Mouse (Mus musculus): ENCODE measurements at regions not wholly inside any gene's neighbourhood (a gene's known extent, or its start where the extent isn't known, plus 50 kb on each side); places are given as distances from the start of the nearest gene placed in this dataset.

DNA sequence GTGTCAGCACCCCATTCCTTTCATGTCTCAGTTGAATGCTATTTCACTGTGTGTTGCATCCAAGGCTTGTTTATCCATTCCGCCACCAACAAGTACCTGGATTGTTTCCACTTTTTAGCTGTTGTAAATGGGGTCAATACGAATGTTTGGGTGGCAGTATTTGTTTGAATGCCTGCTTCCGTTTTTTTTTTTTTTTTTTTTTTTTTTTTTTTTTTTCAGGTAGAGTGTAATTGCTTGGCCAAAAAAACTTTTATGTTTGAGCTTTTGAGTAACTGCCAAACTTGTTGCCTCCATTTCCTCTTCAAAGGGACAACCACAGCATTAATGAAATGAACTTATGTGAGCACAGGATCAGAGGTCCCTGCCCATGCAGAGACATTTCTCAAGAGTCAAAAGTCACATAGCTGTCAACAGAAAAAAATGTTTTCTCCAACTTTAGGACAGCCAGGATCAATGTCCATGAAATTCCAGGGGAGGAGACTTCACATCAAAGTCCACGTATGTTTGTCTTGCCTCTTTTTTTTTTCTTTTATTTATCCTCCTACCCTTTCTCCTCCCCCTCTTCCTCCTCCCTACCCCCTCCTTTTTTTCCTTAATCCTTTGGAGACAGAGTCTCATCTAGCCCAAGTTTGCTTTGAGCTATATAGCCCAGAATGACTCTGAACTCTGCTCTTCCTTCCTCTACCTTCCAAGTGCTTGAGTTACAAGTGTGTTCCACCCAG lies 56.5 kb upstream of the Ugp2 start:
- Histone ChIP-seq H3K9ac (replicated peaks; ENCODE audit: low read length) (no peak overlapping the region), H3K4me1 (ENCODE audit: control insufficient read depth, insufficient read depth, low read length) (no peaks in the 10 kb centered on the region), H3K4me2 (ENCODE audit: low read length) (no peak overlapping the region), H3K27ac (replicated peaks; ENCODE audit: low read depth, low read length) (no peak overlapping the region), H3K4me3 (replicated peaks; ENCODE audit: low read depth, low read length) (no peak overlapping the region), H3K27me3 (ENCODE audit: control insufficient read depth, insufficient read depth, low read length) (no peaks in the 10 kb centered on the region), H3K36me3 (ENCODE audit: control insufficient read depth, insufficient read depth, low read length) (no peaks in the 10 kb centered on the region), H3K9me3 (ENCODE audit: control insufficient read depth, low read length) (no peaks in the 10 kb centered on the region)
- DNase-seq (no peak), ATAC-seq (ENCODE audit: low FRiP score, low TSS enrichment) (no peak)
- 74% methylated on average over 4 of the region's 4 CpGs for WGBS

- no peaks in the 10 kb centered on the region for H3K36me3 ChIP-seq (ENCODE audit: control insufficient read depth, insufficient read depth, low read length)
- ATAC-seq (ENCODE audit: low FRiP score, low TSS enrichment): no peak
- no peak overlapping the region for H3K4me3 ChIP-seq (replicated peaks; ENCODE audit: low read depth, low read length)
- DNase-seq: no peak
- WGBS: 89% methylated on average over 6 of the region's 6 CpGs
- H3K4me1 ChIP-seq (ENCODE audit: control insufficient read depth, insufficient read depth, low read length): no peaks in the 10 kb centered on the region
- H3K9me3 ChIP-seq (ENCODE audit: control insufficient read depth, low read length): no peaks in the 10 kb centered on the region
- no peak overlapping the region for H3K27ac ChIP-seq (replicated peaks; ENCODE audit: low read depth, low read length)
- H3K4me2 ChIP-seq (ENCODE audit: low read length): no peak overlapping the region
- no peaks in the 10 kb centered on the region for H3K27me3 ChIP-seq (ENCODE audit: control insufficient read depth, insufficient read depth, low read length)
- H3K9ac ChIP-seq (replicated peaks; ENCODE audit: low read length): no peak overlapping the region
These were observed 54.6 kb upstream of the Ugp2 start for GRCm38 (mm10) chr11:21425480-21426101.

DNA sequence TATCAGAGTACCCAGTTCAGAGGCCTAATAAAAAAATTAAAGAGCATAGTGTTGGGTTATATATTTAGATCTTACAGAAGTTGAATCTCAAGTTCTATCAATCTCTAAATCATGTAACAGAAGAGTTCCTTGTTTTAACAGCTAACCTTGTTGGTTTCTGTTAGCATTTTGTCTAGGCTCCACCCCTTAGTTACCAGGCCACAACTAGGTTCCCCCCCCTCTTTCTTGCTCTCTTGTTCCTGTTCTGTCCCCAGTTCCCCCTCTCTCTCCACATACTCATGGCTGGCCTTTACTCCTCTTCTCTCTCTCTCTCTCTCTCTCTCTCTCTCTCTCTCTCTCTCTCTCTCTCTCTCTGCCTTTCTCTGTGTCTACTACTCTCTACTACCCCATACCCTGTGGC lies 53.3 kb upstream of the Ugp2 start:
- Histone ChIP-seq H3K4me3 (replicated peaks; ENCODE audit: low read depth, low read length) (no peak overlapping the region), H3K4me2 (ENCODE audit: low read length) (no peak overlapping the region), H3K36me3 (ENCODE audit: control insufficient read depth, insufficient read depth, low read length) (no peaks in the 10 kb centered on the region), H3K4me1 (ENCODE audit: control insufficient read depth, insufficient read depth, low read length) (no peaks in the 10 kb centered on the region), H3K27ac (replicated peaks; ENCODE audit: low read depth, low read length) (no peak overlapping the region), H3K9ac (replicated peaks; ENCODE audit: low read length) (no peak overlapping the region), H3K27me3 (ENCODE audit: control insufficient read depth, insufficient read depth, low read length) (no peaks in the 10 kb centered on the region), H3K9me3 (ENCODE audit: control insufficient read depth, low read length) (no peaks in the 10 kb centered on the region)
- ATAC-seq (ENCODE audit: low FRiP score, low TSS enrichment) (no peak), DNase-seq (no peak)

DNA sequence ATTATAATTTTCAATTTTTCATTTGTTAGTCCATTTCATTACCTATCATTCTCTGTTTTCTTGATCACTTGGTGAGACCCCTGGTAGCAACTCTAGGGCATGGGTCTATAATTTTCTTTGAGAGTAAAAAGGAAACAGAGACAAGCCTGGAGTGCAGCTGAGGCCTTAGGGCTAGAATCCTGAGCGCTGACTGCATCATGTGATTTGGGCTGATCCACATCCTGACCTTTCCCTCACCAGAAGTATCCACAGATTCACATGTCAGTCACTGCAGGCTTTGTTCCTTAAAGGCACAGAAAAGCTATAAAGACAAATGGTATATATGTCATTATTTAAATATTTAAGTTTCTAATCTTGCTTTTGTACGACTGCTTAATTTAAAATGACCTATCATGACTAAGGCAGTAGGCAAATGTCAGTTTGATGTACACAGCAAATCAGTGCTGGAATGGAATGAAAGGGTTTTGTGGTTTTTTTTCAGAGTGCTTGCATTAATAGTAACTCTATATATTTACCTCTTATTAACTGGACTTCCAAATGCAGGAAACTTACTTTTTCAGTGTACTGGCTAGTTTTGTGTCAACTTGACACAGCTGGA lies 51.4 kb upstream of the Ugp2 start:
- H3K27me3 ChIP-seq (ENCODE audit: control insufficient read depth, insufficient read depth, low read length): no peaks in the 10 kb centered on the region
- ATAC-seq (ENCODE audit: low FRiP score, low TSS enrichment) (no peak), DNase-seq (no peak)
- H3K9ac ChIP-seq (replicated peaks; ENCODE audit: low read length): no peak overlapping the region
- no peak overlapping the region for H3K4me2 ChIP-seq (ENCODE audit: low read length)
- H3K36me3 ChIP-seq (ENCODE audit: control insufficient read depth, insufficient read depth, low read length): no peaks in the 10 kb centered on the region
- H3K4me3 ChIP-seq (replicated peaks; ENCODE audit: low read depth, low read length): no peak overlapping the region
- WGBS: 66% methylated on average over 2 of the region's 2 CpGs
- no peaks in the 10 kb centered on the region for H3K9me3 ChIP-seq (ENCODE audit: control insufficient read depth, low read length)
- H3K4me1 ChIP-seq (ENCODE audit: control insufficient read depth, insufficient read depth, low read length): no peaks in the 10 kb centered on the region
- no peak overlapping the region for H3K27ac ChIP-seq (replicated peaks; ENCODE audit: low read depth, low read length)

Measured in midbrain, embryonic 14.5 days (tissue).